Mouse (Mus musculus): ENCODE measurements at regions not wholly inside any gene's neighbourhood (a gene's known extent, or its start where the extent isn't known, plus 50 kb on each side); places are given as distances from the start of the nearest gene placed in this dataset.

GRCm38 (mm10) chr13:99625196-99625595 lies 108.9 kb upstream of the Map1b start:
- 63% methylated on average over 4 of the region's 4 CpGs for WGBS
- no peak overlapping the region for H3K9ac ChIP-seq
- no peak overlapping the region for H3K4me2 ChIP-seq
- H3K27ac ChIP-seq: no peak overlapping the region
- no peak overlapping the region for H3K4me3 ChIP-seq
- no peaks in the 10 kb centered on the region for H3K4me1 ChIP-seq (replicated peaks)
- no peaks in the 10 kb centered on the region for H3K9me3 ChIP-seq (replicated peaks)
- H3K36me3 ChIP-seq: no peaks in the 10 kb centered on the region
- no peak for ATAC-seq (replicated peaks; ENCODE audit: insufficient number of reproducible peaks, insufficient read depth, low FRiP score, low read depth)
- no peaks in the 10 kb centered on the region for H3K27me3 ChIP-seq

GRCm38 (mm10) chr13:99618332-99618731 lies 102.0 kb upstream of the Map1b start:
- H3K27ac ChIP-seq: no peak overlapping the region
- no peak overlapping the region for H3K4me2 ChIP-seq
- H3K4me3 ChIP-seq: no peak overlapping the region
- no peaks in the 10 kb centered on the region for H3K4me1 ChIP-seq (replicated peaks)
- WGBS: 89% methylated on average over 9 of the region's 9 CpGs
- no peak for ATAC-seq (replicated peaks; ENCODE audit: insufficient number of reproducible peaks, insufficient read depth, low FRiP score, low read depth)
- H3K9me3 ChIP-seq (replicated peaks): no peaks in the 10 kb centered on the region
- no peaks in the 10 kb centered on the region for H3K36me3 ChIP-seq
- H3K9ac ChIP-seq: no peak overlapping the region
- no peaks in the 10 kb centered on the region for H3K27me3 ChIP-seq

- Histone ChIP-seq H3K9me3 (replicated peaks) (no peaks in the 10 kb centered on the region), H3K4me2 (no peak overlapping the region), H3K4me3 (no peak overlapping the region), H3K4me1 (replicated peaks) (no peaks in the 10 kb centered on the region), H3K27ac (no peak overlapping the region), H3K27me3 (no peaks in the 10 kb centered on the region), H3K36me3 (no peaks in the 10 kb centered on the region), H3K9ac (no peak overlapping the region)
- ATAC-seq (replicated peaks; ENCODE audit: insufficient number of reproducible peaks, insufficient read depth, low FRiP score, low read depth): no peak
- 82% methylated on average over 5 of the region's 5 CpGs for WGBS
These were observed 101.1 kb upstream of the Map1b start for GRCm38 (mm10) chr13:99617457-99617856.

GRCm38 (mm10) chr13:99611715-99612494 lies 95.6 kb upstream of the Map1b start:
- 80% methylated on average over 18 of the region's 18 CpGs for WGBS
- no peak overlapping the region for H3K27ac ChIP-seq
- no peak for ATAC-seq (replicated peaks; ENCODE audit: insufficient number of reproducible peaks, insufficient read depth, low FRiP score, low read depth)

GRCm38 (mm10) chr13:99610498-99610897 lies 94.2 kb upstream of the Map1b start:
- no peak overlapping the region for H3K27ac ChIP-seq
- peaks cover 40% of the 10 kb centered on the region for H3K4me1 ChIP-seq (replicated peaks)
- no peak; the same call in 1 of the 2 replicates for ATAC-seq (replicated peaks; ENCODE audit: insufficient number of reproducible peaks, insufficient read depth, low FRiP score, low read depth)

More at GRCm38 (mm10) chr13:99611715-99612494, 95.6 kb upstream of the Map1b start:
- no peak overlapping the region for H3K4me3 ChIP-seq
- H3K4me2 ChIP-seq: no peak overlapping the region
- no peaks in the 10 kb centered on the region for H3K27me3 ChIP-seq
- H3K9me3 ChIP-seq (replicated peaks): no peaks in the 10 kb centered on the region
- no peak overlapping the region for H3K9ac ChIP-seq
- H3K4me1 ChIP-seq (replicated peaks): peaks cover 29% of the 10 kb centered on the region
- no peaks in the 10 kb centered on the region for H3K36me3 ChIP-seq

GRCm38 (mm10) chr13:99609151-99610146 lies 93.1 kb upstream of the Map1b start:
- Histone ChIP-seq H3K9me3 (replicated peaks) (no peaks in the 10 kb centered on the region), H3K4me1 (replicated peaks) (peaks cover 40% of the 10 kb centered on the region), H3K27me3 (no peaks in the 10 kb centered on the region), H3K9ac (no peak overlapping the region), H3K36me3 (no peaks in the 10 kb centered on the region), H3K4me3 (no peak overlapping the region), H3K4me2 (no peak overlapping the region), H3K27ac (no peak overlapping the region)
- no peak for ATAC-seq (replicated peaks; ENCODE audit: insufficient number of reproducible peaks, insufficient read depth, low FRiP score, low read depth)
- WGBS: 62% methylated on average over 9 of the region's 9 CpGs

More at GRCm38 (mm10) chr13:99610498-99610897, 94.2 kb upstream of the Map1b start:
- Histone ChIP-seq H3K4me2 (no peak overlapping the region), H3K4me3 (no peak overlapping the region), H3K36me3 (no peaks in the 10 kb centered on the region), H3K9me3 (replicated peaks) (no peaks in the 10 kb centered on the region), H3K9ac (no peak overlapping the region), H3K27me3 (no peaks in the 10 kb centered on the region)
- 42% methylated on average over 5 of the region's 5 CpGs for WGBS

GRCm38 (mm10) chr13:99608591-99608990 lies 92.3 kb upstream of the Map1b start:
- no peaks in the 10 kb centered on the region for H3K27me3 ChIP-seq
- H3K4me2 ChIP-seq: no peak overlapping the region
- H3K9ac ChIP-seq: no peak overlapping the region
- 0 out of 2 replicates have a peak, but pooled peaks cover 3% of the 10 kb centered on the region for H3K9me3 ChIP-seq (replicated peaks)
- H3K36me3 ChIP-seq: no peaks in the 10 kb centered on the region
- no peak overlapping the region for H3K27ac ChIP-seq
- 25% methylated on average over 5 of the region's 5 CpGs for WGBS
- no peak overlapping the region for H3K4me3 ChIP-seq
- ATAC-seq (replicated peaks; ENCODE audit: insufficient number of reproducible peaks, insufficient read depth, low FRiP score, low read depth): no peak
- peaks cover 40% of the 10 kb centered on the region for H3K4me1 ChIP-seq (replicated peaks)

GRCm38 (mm10) chr13:99607208-99607607 lies 90.9 kb upstream of the Map1b start:
- Histone ChIP-seq H3K4me1 (replicated peaks) (peaks cover 40% of the 10 kb centered on the region), H3K4me2 (no peak overlapping the region), H3K9ac (no peak overlapping the region), H3K9me3 (replicated peaks) (0 out of 2 replicates have a peak, but pooled peaks cover 4% of the 10 kb centered on the region), H3K4me3 (no peak overlapping the region), H3K27ac (no peak overlapping the region), H3K36me3 (no peaks in the 10 kb centered on the region), H3K27me3 (no peaks in the 10 kb centered on the region)
- WGBS: 58% methylated on average over 6 of the region's 6 CpGs
- ATAC-seq (replicated peaks; ENCODE audit: insufficient number of reproducible peaks, insufficient read depth, low FRiP score, low read depth): 0 out of 2 replicates have a peak, but pooled peaks have one; percentile 43

- Histone ChIP-seq H3K27me3 (no peaks in the 10 kb centered on the region), H3K9me3 (replicated peaks) (0 out of 2 replicates have a peak, but pooled peaks cover 4% of the 10 kb centered on the region), H3K27ac (no peak overlapping the region), H3K4me2 (no peak overlapping the region), H3K9ac (no peak overlapping the region), H3K4me1 (replicated peaks) (peaks cover 40% of the 10 kb centered on the region), H3K36me3 (no peaks in the 10 kb centered on the region), H3K4me3 (no peak overlapping the region)
- no peak for ATAC-seq (replicated peaks; ENCODE audit: insufficient number of reproducible peaks, insufficient read depth, low FRiP score, low read depth)
- WGBS: 71% methylated on average over 1 of the region's 1 CpGs
These were observed 90.3 kb upstream of the Map1b start for GRCm38 (mm10) chr13:99606606-99606990.

- 30% methylated on average over 2 of the region's 2 CpGs for WGBS
- Histone ChIP-seq H3K27ac (no peak overlapping the region; the same call in 1 of the 2 replicates), H3K9ac (no peak overlapping the region), H3K4me3 (no peak overlapping the region), H3K9me3 (replicated peaks) (0 out of 2 replicates have a peak, but pooled peaks cover 4% of the 10 kb centered on the region), H3K27me3 (no peaks in the 10 kb centered on the region), H3K4me1 (replicated peaks) (peaks cover 40% of the 10 kb centered on the region), H3K36me3 (no peaks in the 10 kb centered on the region), H3K4me2 (no peak overlapping the region)
- ATAC-seq (replicated peaks; ENCODE audit: insufficient number of reproducible peaks, insufficient read depth, low FRiP score, low read depth): no peak
These were observed 89.7 kb upstream of the Map1b start for GRCm38 (mm10) chr13:99605866-99606605.

- Histone ChIP-seq H3K4me2 (no peak overlapping the region), H3K9me3 (replicated peaks) (no peaks in the 10 kb centered on the region), H3K27me3 (no peaks in the 10 kb centered on the region), H3K27ac (no peak overlapping the region), H3K4me1 (replicated peaks) (peaks cover 3% of the 10 kb centered on the region), H3K4me3 (no peak overlapping the region), H3K36me3 (no peaks in the 10 kb centered on the region), H3K9ac (no peak overlapping the region)
- ATAC-seq (replicated peaks; ENCODE audit: insufficient number of reproducible peaks, insufficient read depth, low FRiP score, low read depth): no peak
- WGBS: 46% methylated on average over 2 of the region's 2 CpGs
These were observed 81.6 kb upstream of the Map1b start for GRCm38 (mm10) chr13:99597891-99598290.

All from heart, embryonic 15.5 days (tissue).